Mouse (Mus musculus): ENCODE measurements around the gene Mgst3.

The Mgst3 gene

GRCm38 (mm10) chr1:167387310-167387709, 6.3 kb downstream of the Mgst3 start:
- DNase-seq: no peak

GRCm38 (mm10) chr1:167386466-167386865, 7.2 kb downstream of the Mgst3 start:
- no peak for DNase-seq

GRCm38 (mm10) chr1:167385636-167386035, 8.0 kb downstream of the Mgst3 start:
- no peak for DNase-seq

- DNase-seq: no peak
Observed at GRCm38 (mm10) chr1:167385211-167385610, 8.4 kb downstream of the Mgst3 start.

GRCm38 (mm10) chr1:167384156-167384555, 9.5 kb downstream of the Mgst3 start:
- no peak for DNase-seq

GRCm38 (mm10) chr1:167383178-167383577, 10.5 kb downstream of the Mgst3 start:
- no peak for DNase-seq

GRCm38 (mm10) chr1:167382763-167383162, 10.9 kb downstream of the Mgst3 start:
- DNase-seq: no peak

- DNase-seq: no peak
Observed at GRCm38 (mm10) chr1:167382316-167382715, 11.3 kb downstream of the Mgst3 start.

- DNase-seq: no peak
Observed at GRCm38 (mm10) chr1:167381050-167382015, 12.3 kb downstream of the Mgst3 start.

- DNase-seq: no peak
Observed at GRCm38 (mm10) chr1:167380223-167380622, 13.4 kb downstream of the Mgst3 start.

GRCm38 (mm10) chr1:167379751-167380150, 13.9 kb downstream of the Mgst3 start:
- no peak for DNase-seq

- no peak for DNase-seq
Observed at GRCm38 (mm10) chr1:167378019-167378418, 15.6 kb downstream of the Mgst3 start.

GRCm38 (mm10) chr1:167374942-167375341, 18.7 kb downstream of the Mgst3 start:
- DNase-seq: no peak

GRCm38 (mm10) chr1:167374003-167374784, 19.4 kb downstream of the Mgst3 start:
- peak; percentile 78 for DNase-seq

GRCm38 (mm10) chr1:167372739-167373138, 20.9 kb downstream of the Mgst3 start:
- DNase-seq: no peak

- DNase-seq: peak; percentile 89
Observed at GRCm38 (mm10) chr1:167369905-167370304, 23.7 kb downstream of the Mgst3 start.

- no peak for DNase-seq
Observed at GRCm38 (mm10) chr1:167368513-167368912, 25.1 kb downstream of the Mgst3 start.

- no peak for DNase-seq
Observed at GRCm38 (mm10) chr1:167368018-167368417, 25.6 kb downstream of the Mgst3 start.

- no peak for DNase-seq
Observed at GRCm38 (mm10) chr1:167366621-167367020, 27.0 kb downstream of the Mgst3 start.

GRCm38 (mm10) chr1:167365808-167366207, 27.8 kb downstream of the Mgst3 start:
- DNase-seq: no peak

- no peak for DNase-seq
Observed at GRCm38 (mm10) chr1:167363322-167363721, 30.3 kb downstream of the Mgst3 start.

- no peak for DNase-seq
Observed at GRCm38 (mm10) chr1:167362819-167363218, 30.8 kb downstream of the Mgst3 start.

GRCm38 (mm10) chr1:167360268-167360667, 33.4 kb downstream of the Mgst3 start:
- DNase-seq: no peak

- no peak for DNase-seq
Observed at GRCm38 (mm10) chr1:167358731-167359130, 34.9 kb downstream of the Mgst3 start.

Measured in embryo, embryonic 11 days (tissue).